Mouse (Mus musculus) limb, embryonic 15.5 days (tissue): ENCODE data around the gene Ankrd33b. TPM values are rescaled to one million over a fixed set of nuclear protein-coding genes. Genes with fewer than 3 reads are reported as not detected.

Experiments
- ATAC-seq: fragments of 200-750 bp; cut with Nextera tagmentation; 2 replicates; pipeline ENCODE4 v1.8.0; 2017; ENCODE audit warnings: low read depth, moderate TSS enrichment; ENCODE audit not compliant: insufficient number of reproducible peaks, low FRiP score, low TSS enrichment
- H3K27ac ChIP-seq: fragments of 300-500 bp; sonication (generic); 2 replicates; pipeline ENCODE4 v1.5.1; 2015; ENCODE audit warnings: moderate library complexity, mild to moderate bottlenecking, inconsistent platforms
- H3K27me3 ChIP-seq: fragments of 300-500 bp; sonication (generic); 2 replicates; pipeline ENCODE4 v1.6.1; 2015; ENCODE audit warnings: inconsistent platforms
- H3K36me3 ChIP-seq: fragments of 300-500 bp; sonication (generic); 2 replicates; pipeline ENCODE4 v1.6.1; 2015; ENCODE audit warnings: inconsistent platforms
- H3K4me1 ChIP-seq: fragments of 300-500 bp; sonication (generic); 2 replicates; pipeline ENCODE4 v1.6.1; 2015; ENCODE audit warnings: inconsistent platforms
- H3K4me2 ChIP-seq: fragments of 300-500 bp; sonication (generic); 2 replicates; pipeline ENCODE4 v1.6.1; 2015; ENCODE audit warnings: mild to moderate bottlenecking, inconsistent platforms
- H3K4me3 ChIP-seq: fragments of 300-500 bp; sonication (generic); 2 replicates; pipeline ENCODE4 v1.5.1; 2015; ENCODE audit warnings: mild to moderate bottlenecking, inconsistent platforms
- H3K9ac ChIP-seq: fragments of 300-500 bp; sonication (generic); 2 replicates; pipeline ENCODE4 v1.6.1; 2015; ENCODE audit warnings: inconsistent platforms
- H3K9me3 ChIP-seq: fragments of 300-500 bp; sonication (generic); 2 replicates; pipeline ENCODE4 v1.6.1; 2016; ENCODE audit warnings: inconsistent platforms
- WGBS: fragments of 180-500 bp; shearing (Covaris S2); methylation state at CpG from one replicate; pipeline ENCODE4 v1.1.7; 2015; 5-methylcytosine and 5-hydroxymethylcytosine counted together
- polyA plus RNA-seq: library from polyadenylated mRNA; unstranded; fragments of >200 nt; fragmentation: Nextera tagmentation; extraction: Ambion mirVana; gene quantifications from 2 replicates; pipeline ENCODE4 v1.2.1, GENCODE M21; 2015

Ankrd33b gene
- polyA plus RNA-seq, 1 experiment from 2014 or later = 0.61 TPM

GRCm38 (mm10) chr15:31365720-31366591 is 1.6 kb downstream of the Ankrd33b start:
- Histone ChIP-seq H3K4me3 (peak overlapping the region; percentile 54), H3K9ac (no peak overlapping the region), H3K36me3 (no peaks in the 10 kb centered on the region), H3K27ac (no peak overlapping the region), H3K27me3 (peaks cover 66% of the 10 kb centered on the region), H3K9me3 (no peaks in the 10 kb centered on the region), H3K4me2 (peak overlapping the region; percentile 98), H3K4me1 (peaks cover 34% of the 10 kb centered on the region)
- 2% methylated on average over 37 of the region's 37 CpGs for WGBS
- no peak for ATAC-seq

- Histone ChIP-seq H3K4me2 (peak overlapping the region; percentile 98), H3K9me3 (no peaks in the 10 kb centered on the region), H3K4me3 (peak overlapping the region; percentile 54), H3K27ac (no peak overlapping the region), H3K36me3 (no peaks in the 10 kb centered on the region), H3K4me1 (peaks cover 34% of the 10 kb centered on the region), H3K27me3 (peaks cover 65% of the 10 kb centered on the region), H3K9ac (no peak overlapping the region)
- ATAC-seq = no peak
- 23% methylated on average over 11 of the region's 11 CpGs for WGBS
Observed at GRCm38 (mm10) chr15:31365041-31365719, 2.3 kb downstream of the Ankrd33b start.

- 74% methylated on average over 6 of the region's 6 CpGs for WGBS
- no peak for ATAC-seq
Observed at GRCm38 (mm10) chr15:31364396-31364795, 3.1 kb downstream of the Ankrd33b start.

GRCm38 (mm10) chr15:31363981-31364361 is 3.6 kb downstream of the Ankrd33b start:
- Histone ChIP-seq H3K27me3 (peaks cover 57% of the 10 kb centered on the region), H3K36me3 (no peaks in the 10 kb centered on the region), H3K4me3 (no peak overlapping the region), H3K9ac (no peak overlapping the region), H3K9me3 (no peaks in the 10 kb centered on the region), H3K4me2 (no peak overlapping the region), H3K4me1 (peaks cover 31% of the 10 kb centered on the region), H3K27ac (no peak overlapping the region)
- ATAC-seq = no peak
- 60% methylated on average over 8 of the region's 8 CpGs for WGBS

More at GRCm38 (mm10) chr15:31364396-31364795, 3.1 kb downstream of the Ankrd33b start:
- H3K4me1 ChIP-seq = peaks cover 34% of the 10 kb centered on the region
- no peaks in the 10 kb centered on the region for H3K36me3 ChIP-seq
- no peak overlapping the region for H3K4me3 ChIP-seq
- H3K9ac ChIP-seq = no peak overlapping the region
- no peak overlapping the region for H3K4me2 ChIP-seq
- no peaks in the 10 kb centered on the region for H3K9me3 ChIP-seq
- peaks cover 61% of the 10 kb centered on the region for H3K27me3 ChIP-seq
- no peak overlapping the region for H3K27ac ChIP-seq

GRCm38 (mm10) chr15:31363241-31363980 is 4.1 kb downstream of the Ankrd33b start:
- H3K4me3 ChIP-seq = no peak overlapping the region
- no peak overlapping the region for H3K4me2 ChIP-seq
- no peak overlapping the region for H3K27ac ChIP-seq
- no peaks in the 10 kb centered on the region for H3K36me3 ChIP-seq
- H3K9ac ChIP-seq = no peak overlapping the region
- peaks cover 29% of the 10 kb centered on the region for H3K4me1 ChIP-seq
- no peaks in the 10 kb centered on the region for H3K9me3 ChIP-seq
- ATAC-seq = no peak
- 85% methylated on average over 13 of the region's 13 CpGs for WGBS
- peaks cover 51% of the 10 kb centered on the region for H3K27me3 ChIP-seq

- Histone ChIP-seq H3K9ac (no peak overlapping the region), H3K27ac (no peak overlapping the region), H3K4me2 (no peak overlapping the region), H3K36me3 (no peaks in the 10 kb centered on the region), H3K27me3 (peaks cover 31% of the 10 kb centered on the region), H3K9me3 (no peaks in the 10 kb centered on the region), H3K4me3 (no peak overlapping the region), H3K4me1 (peaks cover 11% of the 10 kb centered on the region)
- 85% methylated on average over 9 of the region's 9 CpGs for WGBS
- no peak for ATAC-seq
Observed at GRCm38 (mm10) chr15:31361259-31361853, 6.2 kb downstream of the Ankrd33b start.

GRCm38 (mm10) chr15:31360593-31360992 is 6.9 kb downstream of the Ankrd33b start:
- H3K4me2 ChIP-seq = no peak overlapping the region
- WGBS = 69% methylated on average over 6 of the region's 6 CpGs
- ATAC-seq = no peak
- H3K27ac ChIP-seq = no peak overlapping the region
- no peaks in the 10 kb centered on the region for H3K36me3 ChIP-seq
- peaks cover 3% of the 10 kb centered on the region; the same call in 1 of the 2 replicates for H3K4me1 ChIP-seq
- no peak overlapping the region for H3K9ac ChIP-seq
- peaks cover 23% of the 10 kb centered on the region for H3K27me3 ChIP-seq
- H3K4me3 ChIP-seq = no peak overlapping the region
- H3K9me3 ChIP-seq = no peaks in the 10 kb centered on the region

- peaks cover 15% of the 10 kb centered on the region for H3K27me3 ChIP-seq
Observed at GRCm38 (mm10) chr15:31359805-31360204, 7.7 kb downstream of the Ankrd33b start.

GRCm38 (mm10) chr15:31352494-31353279 is 14.8 kb downstream of the Ankrd33b start:
- 77% methylated on average over 13 of the region's 13 CpGs for WGBS
- Histone ChIP-seq H3K27me3 (no peaks in the 10 kb centered on the region), H3K4me1 (no peaks in the 10 kb centered on the region), H3K36me3 (no peaks in the 10 kb centered on the region), H3K9ac (no peak overlapping the region), H3K4me2 (no peak overlapping the region), H3K4me3 (no peak overlapping the region), H3K9me3 (no peaks in the 10 kb centered on the region), H3K27ac (no peak overlapping the region)
- ATAC-seq = no peak

More at GRCm38 (mm10) chr15:31359805-31360204, 7.7 kb downstream of the Ankrd33b start:
- no peak overlapping the region for H3K27ac ChIP-seq
- no peak overlapping the region for H3K9ac ChIP-seq
- H3K4me3 ChIP-seq = no peak overlapping the region
- 94% methylated on average over 6 of the region's 6 CpGs for WGBS
- H3K4me2 ChIP-seq = no peak overlapping the region
- H3K4me1 ChIP-seq = no peaks in the 10 kb centered on the region
- no peak for ATAC-seq
- no peaks in the 10 kb centered on the region for H3K9me3 ChIP-seq
- H3K36me3 ChIP-seq = no peaks in the 10 kb centered on the region

GRCm38 (mm10) chr15:31349810-31350341 is 17.6 kb downstream of the Ankrd33b start:
- Histone ChIP-seq H3K27me3 (no peaks in the 10 kb centered on the region), H3K9ac (no peak overlapping the region), H3K27ac (no peak overlapping the region), H3K36me3 (no peaks in the 10 kb centered on the region), H3K9me3 (no peaks in the 10 kb centered on the region), H3K4me2 (no peak overlapping the region), H3K4me3 (no peak overlapping the region), H3K4me1 (no peaks in the 10 kb centered on the region)
- no peak for ATAC-seq
- 68% methylated on average over 7 of the region's 7 CpGs for WGBS

GRCm38 (mm10) chr15:31349046-31349445 is 18.5 kb downstream of the Ankrd33b start:
- 76% methylated on average over 5 of the region's 5 CpGs for WGBS
- H3K4me1 ChIP-seq = no peaks in the 10 kb centered on the region
- no peak for ATAC-seq

More at GRCm38 (mm10) chr15:31349046-31349445, 18.5 kb downstream of the Ankrd33b start:
- Histone ChIP-seq H3K4me2 (no peak overlapping the region), H3K27me3 (no peaks in the 10 kb centered on the region), H3K4me3 (no peak overlapping the region), H3K9ac (no peak overlapping the region), H3K9me3 (no peaks in the 10 kb centered on the region), H3K36me3 (no peaks in the 10 kb centered on the region), H3K27ac (no peak overlapping the region)
